Mouse (Mus musculus) C2C12 (cell line): ENCODE measurements around the gene Psme2. TPM values are rescaled to one million over a fixed set of nuclear protein-coding genes. Genes with fewer than 3 reads are reported as not detected.

Experiments used
- H3K27me3 ChIP-seq: one replicate; pipeline ENCODE4 v1.6.1; 2011; ENCODE audit not compliant: control insufficient read depth, insufficient read depth, insufficient read length
- H3K36me3 ChIP-seq: one replicate; pipeline ENCODE4 v1.6.1; 2011; ENCODE audit not compliant: control insufficient read depth, insufficient read depth
- H3K4me3 ChIP-seq: one replicate; pipeline ENCODE4 v1.5.1; 2011; ENCODE audit warnings: mild to moderate bottlenecking, control low read depth; ENCODE audit not compliant: poor library complexity, insufficient read depth, severe bottlenecking
- H3K79me2 ChIP-seq: one replicate; pipeline ENCODE4 v1.6.1; 2011; ENCODE audit not compliant: control insufficient read depth, insufficient read depth
- H3K79me3 ChIP-seq: one replicate; pipeline ENCODE4 v1.6.1; 2011; ENCODE audit warnings: low read depth, control low read depth
- H3ac ChIP-seq: one replicate; pipeline ENCODE3; 2011; ENCODE audit warnings: low read depth; ENCODE audit not compliant: control insufficient read depth, insufficient read length
- CEBPB ChIP-seq: IDR thresholded peaks from one replicate; pipeline ENCODE4 v1.6.1; 2011; ENCODE audit warnings: low read depth, mild to moderate bottlenecking, control low read depth, moderate library complexity
- CTCF ChIP-seq: IDR thresholded peaks from one replicate; pipeline ENCODE4 v1.5.1; 2011; ENCODE audit not compliant: control insufficient read depth, insufficient read depth, insufficient read length
- FOSL1 ChIP-seq: IDR thresholded peaks from one replicate; pipeline ENCODE4 v1.8.0; 2011; ENCODE audit warnings: mild to moderate bottlenecking, low read length; ENCODE audit not compliant: poor library complexity, insufficient read depth, severe bottlenecking
- MAX ChIP-seq: IDR thresholded peaks from one replicate; pipeline ENCODE4 v1.6.1; 2011; ENCODE audit warnings: mild to moderate bottlenecking, control low read depth
- MYOD1 ChIP-seq: IDR thresholded peaks from one replicate; pipeline ENCODE4 v1.6.1; 2011; ENCODE audit warnings: low read depth; ENCODE audit not compliant: control insufficient read depth, insufficient read length
- MYOG ChIP-seq: IDR thresholded peaks from one replicate; pipeline ENCODE4 v1.6.1; 2011; ENCODE audit not compliant: control insufficient read depth, insufficient read length; ENCODE audit errors: extremely low read depth
- USF1 ChIP-seq: IDR thresholded peaks from one replicate; pipeline ENCODE4 v1.6.1; 2011; ENCODE audit warnings: low read depth, mild to moderate bottlenecking, control low read depth, moderate library complexity
- polyA plus RNA-seq: library from polyadenylated mRNA; unstranded; fragments of >200 nt; fragmentation: generic; extraction: Trizol; gene quantifications from one replicate; pipeline ENCODE4 v1.2.1, GENCODE M21; 2012; ENCODE audit warnings: missing spikeins

Gene Psme2
- polyA plus RNA-seq, 1 experiment: 110 TPM

GRCm38 (mm10) chr14:55577871-55578667, 12.8 kb downstream of the Psme2 start, which contains the start of gene Psme1:
TSS of gene Psme1 (plus strand) at chr14:55578123.
- TF ChIP-seq USF1 (no peak), FOSL1 (no peak), MYOD1 (no peak), MYOG (no peak), MAX (no peak), CTCF (no peak), CEBPB (no peak)
- H3K4me3 ChIP-seq: peak within 1 kb of the TSS; percentile 61
- H3ac ChIP-seq: peak within 1 kb of the TSS; percentile 78

GRCm38 (mm10) chr14:55576376-55576775, 14.5 kb downstream of the Psme2 start:
- no peak for TF ChIP-seq CTCF
- TF ChIP-seq USF1: no peak
- TF ChIP-seq CEBPB: no peak
- no peak for TF ChIP-seq MYOD1
- no peak for TF ChIP-seq FOSL1
- no peak for TF ChIP-seq MYOG
- no peak for TF ChIP-seq MAX
- no peaks in the 10 kb centered on the region for H3K79me3 ChIP-seq
- no peaks in the 10 kb centered on the region for H3K79me2 ChIP-seq
- peaks cover 2% of the 10 kb centered on the region for H3K36me3 ChIP-seq
- H3K27me3 ChIP-seq: no peaks in the 10 kb centered on the region
- no peak overlapping the region for H3ac ChIP-seq
- H3K4me3 ChIP-seq: no peak overlapping the region

More at GRCm38 (mm10) chr14:55577871-55578667, 12.8 kb downstream of the Psme2 start, which contains the start of gene Psme1:
- Histone ChIP-seq H3K36me3 (peaks cover 3% of the 10 kb centered on the region), H3K79me2 (no peaks in the 10 kb centered on the region), H3K27me3 (no peaks in the 10 kb centered on the region), H3K79me3 (no peaks in the 10 kb centered on the region)

- no peak for TF ChIP-seq CEBPB
- no peaks in the 10 kb centered on the region for H3K36me3 ChIP-seq
- no peaks in the 10 kb centered on the region for H3K79me2 ChIP-seq
- no peaks in the 10 kb centered on the region for H3K79me3 ChIP-seq
- H3ac ChIP-seq: no peak overlapping the region
- H3K4me3 ChIP-seq: no peak overlapping the region
- no peaks in the 10 kb centered on the region for H3K27me3 ChIP-seq
These were observed 15.2 kb downstream of the Psme2 start for GRCm38 (mm10) chr14:55575711-55576110.

- H3K79me3 ChIP-seq: no peaks in the 10 kb centered on the region
- H3K4me3 ChIP-seq: no peak within 1 kb of the TSS
- no peaks in the 10 kb centered on the region for H3K36me3 ChIP-seq
- H3ac ChIP-seq: no peak within 1 kb of the TSS
- no peaks in the 10 kb centered on the region for H3K79me2 ChIP-seq
- no peak for TF ChIP-seq USF1
- no peak for TF ChIP-seq MYOG
- TF ChIP-seq FOSL1: no peak
- TF ChIP-seq MYOD1: no peak
- TF ChIP-seq MAX: no peak
- no peak for TF ChIP-seq CTCF
- TF ChIP-seq CEBPB: no peak
- H3K27me3 ChIP-seq: no peaks in the 10 kb centered on the region
These were observed 15.6 kb downstream of the Psme2 start, which contains the start of gene Fitm1 for GRCm38 (mm10) chr14:55575302-55575701. TSS of gene Fitm1 (plus strand) at chr14:55575617.

GRCm38 (mm10) chr14:55571760-55572159, 19.2 kb downstream of the Psme2 start:
- peaks cover 6% of the 10 kb centered on the region for H3K36me3 ChIP-seq

GRCm38 (mm10) chr14:55570588-55570987, 20.3 kb downstream of the Psme2 start:
- no peak overlapping the region for H3ac ChIP-seq
- no peaks in the 10 kb centered on the region for H3K27me3 ChIP-seq
- H3K79me2 ChIP-seq: no peaks in the 10 kb centered on the region
- no peaks in the 10 kb centered on the region for H3K79me3 ChIP-seq
- H3K36me3 ChIP-seq: peaks cover 11% of the 10 kb centered on the region
- no peak overlapping the region for H3K4me3 ChIP-seq
- TF ChIP-seq USF1: no peak
- TF ChIP-seq CEBPB: no peak
- TF ChIP-seq CTCF: no peak
- no peak for TF ChIP-seq FOSL1
- TF ChIP-seq MYOD1: no peak
- TF ChIP-seq MAX: no peak
- TF ChIP-seq MYOG: no peak

More at GRCm38 (mm10) chr14:55571760-55572159, 19.2 kb downstream of the Psme2 start:
- no peaks in the 10 kb centered on the region for H3K79me2 ChIP-seq
- no peaks in the 10 kb centered on the region for H3K27me3 ChIP-seq
- TF ChIP-seq FOSL1 (no peak), MYOD1 (no peak), MAX (no peak), CEBPB (no peak), MYOG (no peak), CTCF (no peak), USF1 (no peak)
- H3K4me3 ChIP-seq: no peak overlapping the region
- no peak overlapping the region for H3ac ChIP-seq
- no peaks in the 10 kb centered on the region for H3K79me3 ChIP-seq
